Mouse (Mus musculus): ENCODE results near the gene Birc7.

DNA sequence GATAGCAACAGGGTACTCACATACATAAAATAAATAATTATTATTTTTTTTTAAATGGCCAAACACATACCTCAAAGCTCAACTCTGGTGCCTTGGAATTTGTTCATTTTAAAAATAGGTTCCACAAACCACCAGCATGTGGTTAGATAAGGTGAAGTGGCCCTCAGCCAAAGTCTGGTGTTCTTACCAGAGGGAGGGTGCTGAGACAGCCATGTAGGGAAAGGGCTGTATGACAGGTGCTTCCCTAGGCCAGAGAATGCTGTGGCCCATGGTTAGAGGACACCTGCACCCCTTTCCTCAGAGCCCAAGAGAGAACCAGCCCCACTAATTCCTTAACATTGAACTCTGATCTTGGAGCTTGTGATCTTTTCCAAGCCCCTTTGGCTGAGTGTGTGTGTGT lies 11.4 kb downstream of the Birc7 start:
- TF ChIP-seq GATA1 (IDR thresholded peaks at IDR 0.05; ENCODE audit: borderline replicate concordance, low read length): no peak
- TF ChIP-seq FLI1 (IDR thresholded peaks at IDR 0.05; ENCODE audit: low read length): no peak

All from megakaryocyte, embryonic 14.5 days (primary cell).